Mouse (Mus musculus): ENCODE results near the gene Phlpp2. TPM values are rescaled to one million over a fixed set of nuclear protein-coding genes. Genes with fewer than 3 reads are reported as not detected.

Phlpp2 gene
- total RNA-seq, 4 experiments from 2014 or later = 3.1 to 4.8 (median 4.2) TPM

DNA sequence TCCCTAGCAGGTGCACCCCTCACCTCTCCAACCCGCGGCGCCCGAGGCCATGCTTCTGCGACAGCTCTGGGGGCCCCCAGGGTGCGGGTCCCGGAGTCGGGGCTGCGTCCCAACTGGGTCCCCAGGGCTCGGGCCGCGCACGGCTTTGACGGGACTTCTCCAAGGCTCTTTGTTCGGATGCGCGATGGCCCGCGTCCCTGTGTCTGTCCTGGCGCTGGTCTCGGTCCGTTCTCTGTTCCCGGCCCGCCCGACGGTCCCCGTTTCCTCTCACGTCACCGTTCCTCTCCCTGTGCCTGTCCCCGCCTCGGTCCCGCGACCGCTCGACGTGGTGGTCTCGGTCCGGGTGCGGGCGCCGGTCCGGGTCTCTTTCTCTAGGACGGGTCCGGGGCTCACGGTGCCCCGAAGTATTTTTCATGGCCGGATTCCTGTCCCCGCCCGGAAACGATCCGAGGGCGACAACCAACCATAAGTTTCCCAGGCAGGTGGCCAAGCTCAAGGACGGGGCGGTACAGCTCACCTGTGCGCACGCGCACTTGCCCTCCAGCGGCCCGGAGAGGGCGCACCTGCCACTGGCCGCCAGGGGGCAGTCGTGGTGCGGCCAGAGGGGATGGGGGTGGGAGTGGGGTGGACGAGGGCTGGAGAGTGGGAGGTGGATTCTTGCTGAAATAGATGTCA is 93.5 kb downstream of the Phlpp2 start, which contains the start of gene Marveld3:
Gene Marveld3 (minus strand): TSS at position 511 of the 675 bp plus-strand sequence.
- DNase-seq (ENCODE audit: low spot score) = no peak

DNA sequence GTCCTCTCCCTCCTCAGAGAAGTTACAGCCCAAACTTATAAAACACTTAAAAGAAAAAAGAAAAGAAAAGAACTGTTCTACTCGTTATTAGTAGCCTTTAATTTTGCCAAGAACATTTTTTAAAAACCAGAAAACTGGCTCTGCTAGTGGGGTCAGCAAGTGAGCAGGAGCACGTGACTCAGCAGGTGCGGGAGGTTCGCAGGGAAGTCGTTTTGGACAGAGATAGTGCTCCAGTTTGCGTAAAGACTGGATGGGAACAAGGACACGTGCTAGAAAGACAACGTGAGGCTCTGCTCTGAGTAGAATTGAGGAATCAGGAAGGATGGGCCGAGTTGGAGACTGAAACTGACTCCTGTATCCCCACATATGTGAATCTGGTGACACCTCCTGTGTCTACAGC is 94.6 kb downstream of the Phlpp2 start:
- no peak for DNase-seq (ENCODE audit: low spot score)

DNA sequence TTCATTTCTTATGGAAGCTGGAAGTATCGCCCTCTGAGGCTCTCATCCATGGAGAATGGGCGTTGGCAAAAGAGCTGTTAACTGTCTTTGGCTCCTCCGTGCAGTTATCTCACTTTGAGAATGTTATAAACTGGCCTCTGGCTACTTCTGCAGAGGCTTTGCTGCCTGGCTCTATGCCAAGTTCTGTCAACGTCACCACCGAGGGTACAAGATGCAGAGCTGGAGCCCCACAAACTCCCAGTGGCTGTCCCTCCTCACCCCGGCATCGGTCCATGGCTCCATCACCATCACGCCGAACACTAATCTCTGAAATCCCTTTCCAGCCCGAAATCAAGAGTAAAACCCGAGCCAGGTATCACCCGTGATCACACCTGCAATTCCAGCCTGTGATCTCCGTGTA is 95.1 kb downstream of the Phlpp2 start:
- DNase-seq (ENCODE audit: low spot score) = no peak

DNA sequence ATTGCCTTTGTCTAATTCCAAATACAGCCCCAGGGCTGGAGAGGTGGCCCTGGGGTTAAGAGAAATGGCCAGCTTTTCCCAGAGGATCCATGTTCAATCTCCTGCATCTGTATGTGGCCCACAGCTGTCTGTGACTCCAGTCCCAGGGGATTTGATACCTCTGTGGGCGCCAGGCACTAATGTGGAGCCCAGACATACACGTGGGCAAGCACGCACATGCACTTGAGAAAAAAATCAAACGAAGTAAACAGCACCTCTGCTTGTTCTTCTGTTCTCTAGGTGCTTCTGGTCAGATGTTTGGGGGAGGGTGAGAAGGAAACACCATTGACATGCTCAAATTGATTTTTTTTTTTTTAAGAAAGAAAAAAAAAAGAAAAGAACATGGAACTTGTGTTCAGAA is 95.8 kb downstream of the Phlpp2 start:
- no peak for DNase-seq (ENCODE audit: low spot score)

DNA sequence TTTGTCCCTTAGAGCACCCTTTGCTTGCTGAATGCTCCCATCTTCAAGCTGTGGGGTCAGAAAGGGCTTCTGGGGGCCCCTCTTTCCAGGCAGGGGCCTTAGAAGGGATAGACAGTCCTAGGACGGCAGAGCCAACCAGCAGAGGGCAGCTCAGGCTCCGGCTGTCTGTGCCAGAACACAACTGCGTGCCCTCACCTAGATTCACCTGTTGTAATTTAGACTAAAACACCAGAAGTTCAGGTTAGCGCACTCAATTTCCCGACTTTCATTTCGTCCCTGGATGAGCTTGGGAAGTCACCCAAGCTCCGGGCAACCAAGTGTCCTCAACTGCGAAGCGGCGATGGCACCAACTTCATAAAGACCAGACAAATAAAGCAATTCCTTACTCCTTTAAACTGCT is 100.5 kb downstream of the Phlpp2 start:
- DNase-seq (ENCODE audit: low spot score) = no peak

DNA sequence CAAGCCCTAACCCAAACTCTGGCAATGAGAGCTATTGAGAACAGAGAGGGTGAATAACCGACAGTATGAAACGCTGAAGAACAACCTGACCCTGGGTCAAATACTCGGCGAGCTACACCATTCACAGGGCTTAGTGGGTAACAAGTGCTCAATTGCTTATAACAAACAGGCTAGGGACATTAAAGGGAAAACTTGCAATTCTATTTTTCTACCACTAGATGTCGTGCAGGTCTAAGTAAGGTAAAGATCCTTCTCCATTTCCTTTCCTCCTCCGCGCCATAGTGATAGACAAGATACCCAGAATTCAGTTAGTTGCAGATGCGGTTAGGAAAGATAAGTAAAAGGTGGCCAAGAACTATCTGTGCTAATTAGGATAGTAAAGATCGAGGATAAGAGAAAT is 102.0 kb downstream of the Phlpp2 start:
- DNase-seq (ENCODE audit: low spot score) = no peak

DNA sequence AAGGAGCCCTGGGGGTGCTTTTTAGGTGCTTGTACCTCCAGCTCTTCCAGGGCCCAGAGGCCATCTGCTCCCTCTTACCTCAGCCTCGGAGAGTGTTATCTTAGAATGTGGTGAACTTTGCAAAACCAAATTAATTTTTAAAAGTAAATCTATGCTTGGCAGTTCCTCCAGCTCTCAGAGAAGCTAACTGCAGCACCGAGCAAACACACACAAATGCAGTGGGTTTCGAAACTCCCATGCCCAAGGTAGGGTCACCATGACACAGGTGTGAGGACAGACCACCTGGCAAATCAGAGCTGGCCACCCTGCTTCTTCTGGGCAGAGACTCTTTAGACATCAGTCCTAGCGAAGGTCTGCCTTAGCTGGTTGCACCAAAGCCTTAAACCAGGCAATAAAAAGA is 104.6 kb downstream of the Phlpp2 start:
- no peak for DNase-seq (ENCODE audit: low spot score)

DNA sequence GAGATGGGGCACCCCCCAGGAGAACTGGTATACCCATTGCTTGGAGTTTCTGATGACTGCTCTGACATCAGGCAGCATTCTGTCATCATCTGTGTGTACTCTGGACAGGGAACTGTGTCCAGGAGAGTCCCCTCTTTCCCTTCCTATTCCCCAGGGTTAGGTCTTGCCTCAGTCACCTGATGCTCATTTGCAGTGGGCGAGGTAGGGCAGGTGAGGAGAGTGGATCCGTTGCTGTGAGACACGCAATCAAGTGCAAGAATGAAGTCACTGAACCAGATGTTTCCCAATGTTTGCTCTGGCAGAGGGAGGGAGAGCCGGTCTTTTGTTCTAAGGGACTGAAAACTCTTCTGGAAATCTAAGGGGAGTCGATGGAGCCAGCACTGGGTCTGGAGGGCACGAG is 111.0 kb downstream of the Phlpp2 start:
- no peak for DNase-seq (ENCODE audit: low spot score)

DNA sequence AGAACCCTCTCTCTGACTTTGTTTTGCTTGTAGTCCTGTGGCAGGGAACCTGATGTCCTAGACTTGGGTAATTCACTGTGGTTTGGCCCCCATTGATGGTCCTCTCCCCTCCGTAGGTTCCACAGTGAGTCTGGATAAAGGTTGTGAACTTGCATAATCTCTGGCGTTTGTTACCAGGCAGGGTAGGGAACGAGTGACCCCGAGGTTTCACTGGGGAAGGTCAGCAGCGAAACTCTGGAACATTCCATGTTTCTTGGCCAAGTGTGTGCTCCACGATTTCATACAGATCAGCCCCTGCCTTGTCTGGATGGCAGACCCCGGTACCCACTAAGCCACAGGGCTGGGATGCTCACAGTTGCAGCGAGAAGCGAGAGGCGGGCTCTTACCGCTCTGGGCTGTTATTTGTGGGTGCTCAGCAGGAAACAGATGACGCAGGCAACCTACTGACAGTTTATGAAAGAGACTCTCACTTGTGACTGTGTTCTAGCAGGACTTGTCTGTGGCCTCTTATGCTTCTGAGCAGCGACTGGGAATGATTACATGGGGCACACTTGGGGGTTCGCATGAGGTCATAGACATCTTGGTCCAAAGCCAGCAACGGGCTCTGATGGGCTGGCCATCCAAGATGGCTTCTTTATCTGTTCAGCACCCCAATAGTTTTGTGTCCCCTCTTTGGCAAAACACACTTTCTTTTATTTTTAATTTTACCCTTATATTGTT is 114.2 kb downstream of the Phlpp2 start:
- no peak for DNase-seq (ENCODE audit: low spot score)

DNA sequence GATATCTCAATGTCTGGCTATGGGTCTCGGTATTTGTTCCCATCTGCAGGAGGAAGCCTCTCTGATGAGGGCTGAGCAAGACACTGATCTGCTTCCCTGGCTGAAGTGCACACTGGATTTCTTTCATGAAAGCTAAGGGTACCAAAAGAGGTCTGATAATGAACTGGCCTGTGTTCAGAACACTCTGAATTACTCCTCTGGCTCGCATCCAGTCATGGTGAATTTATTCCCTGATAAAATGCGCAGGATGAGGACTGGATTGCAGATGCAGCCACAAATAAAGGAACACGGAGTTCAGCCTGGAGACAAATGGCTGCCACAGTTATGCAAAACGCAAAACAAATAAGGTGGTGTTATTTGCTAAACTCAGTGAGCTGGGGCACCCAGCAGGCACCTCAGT is 115.6 kb downstream of the Phlpp2 start:
- no peak for DNase-seq (ENCODE audit: low spot score)

DNA sequence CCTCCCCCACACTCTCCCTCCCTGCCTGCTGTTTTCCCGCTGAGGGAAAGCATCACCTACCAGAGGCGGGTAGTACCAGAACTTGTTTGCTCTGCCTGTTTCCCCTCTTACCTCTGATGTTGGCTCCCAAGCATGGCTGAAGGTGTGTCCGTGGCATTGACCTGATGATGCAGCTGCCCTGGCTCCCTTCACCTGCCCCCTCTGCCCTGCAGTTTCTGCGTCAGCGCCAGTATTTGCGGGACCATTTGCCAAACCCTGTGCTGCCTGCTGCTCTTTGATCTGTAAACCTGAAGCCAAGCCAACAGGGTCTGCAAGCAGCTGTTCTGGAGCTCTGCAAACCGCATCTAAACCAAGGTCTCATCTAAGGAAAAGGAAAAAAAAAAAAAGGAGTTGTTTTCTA is 118.0 kb downstream of the Phlpp2 start:
- DNase-seq (ENCODE audit: low spot score) = no peak

DNA sequence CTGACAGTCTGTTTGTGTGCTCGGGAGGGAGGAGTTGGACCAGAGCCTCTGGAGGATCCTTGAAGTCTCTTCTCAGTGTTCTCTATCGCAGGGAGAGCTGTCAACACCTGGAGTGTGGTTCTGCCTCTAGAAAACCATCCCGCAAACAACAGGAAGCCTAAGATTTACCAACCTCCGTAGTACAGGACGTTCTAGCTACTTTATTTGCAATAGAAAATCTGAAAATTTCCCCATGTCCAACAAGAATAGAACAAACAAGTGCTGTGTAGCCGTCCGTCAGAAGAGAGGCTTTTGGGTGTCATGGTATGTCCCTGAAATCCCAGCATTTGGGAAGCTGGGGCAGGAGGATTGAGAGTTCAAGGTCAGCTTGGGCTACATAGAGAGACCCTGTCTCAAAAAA is 119.4 kb downstream of the Phlpp2 start:
- no peak for DNase-seq (ENCODE audit: low spot score)

DNA sequence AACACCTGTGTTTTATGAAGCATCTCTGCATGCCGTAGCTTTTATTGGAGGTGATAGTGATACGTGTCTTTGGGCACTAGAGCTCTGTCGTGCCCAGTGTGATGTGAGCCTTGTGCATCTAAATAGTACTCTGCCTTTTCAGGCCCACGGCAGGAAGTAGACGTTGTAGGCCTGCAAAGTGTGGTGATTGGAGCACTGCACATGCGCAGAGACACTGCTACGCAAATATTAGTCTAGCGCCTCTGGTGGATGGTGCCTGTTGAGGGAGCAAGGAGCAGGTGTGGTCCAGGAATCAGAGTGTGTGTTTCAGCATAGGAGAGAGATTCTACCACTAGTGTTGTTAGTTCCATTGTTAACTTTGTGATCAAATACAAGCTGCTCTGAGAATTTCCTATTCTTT is 120.8 kb downstream of the Phlpp2 start:
- DNase-seq (ENCODE audit: low spot score) = no peak

DNA sequence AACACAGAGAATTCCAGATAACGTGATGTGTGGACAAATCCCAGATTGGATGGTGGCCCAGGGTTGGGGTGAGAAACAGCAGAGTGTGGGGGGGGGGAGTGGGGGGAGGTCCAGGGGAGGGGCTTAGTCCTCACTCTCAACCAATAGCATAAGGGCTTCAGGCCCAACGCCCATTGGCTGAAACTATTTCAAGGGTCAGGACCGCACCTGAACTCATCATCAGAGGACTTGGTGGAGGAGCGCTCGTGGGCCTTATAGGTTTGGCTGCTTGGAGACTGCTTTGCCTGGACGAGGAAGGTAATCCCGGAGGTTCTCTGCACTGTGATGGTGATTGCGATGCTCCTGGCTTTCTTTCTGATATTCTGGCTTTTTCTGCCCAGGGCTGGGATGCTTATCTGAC is 121.9 kb downstream of the Phlpp2 start, which contains the start of gene Tat:
Gene Tat (plus strand): TSS at position 214 of the 400 bp plus-strand sequence.
- no peak for DNase-seq (ENCODE audit: low spot score)

DNA sequence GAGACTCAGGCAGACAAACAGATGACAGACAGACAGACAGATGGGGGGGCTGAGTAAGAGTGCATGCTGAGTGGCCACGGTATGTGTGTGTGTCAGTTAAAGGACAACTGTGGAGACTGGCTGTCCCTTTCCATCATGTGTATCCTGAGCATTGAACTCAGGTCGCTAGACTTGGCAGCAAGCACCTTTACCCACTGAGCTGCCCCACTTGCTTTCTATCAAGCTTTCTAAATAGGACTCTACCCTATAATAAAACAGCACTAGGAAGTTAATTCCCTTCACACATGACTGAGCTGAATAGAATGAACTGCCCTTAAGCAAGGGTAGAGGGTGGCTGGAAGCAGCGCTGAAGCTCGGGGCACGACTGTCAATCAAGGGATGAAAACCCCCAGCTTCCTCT is 123.8 kb downstream of the Phlpp2 start:
- no peak for DNase-seq (ENCODE audit: low spot score)

DNA sequence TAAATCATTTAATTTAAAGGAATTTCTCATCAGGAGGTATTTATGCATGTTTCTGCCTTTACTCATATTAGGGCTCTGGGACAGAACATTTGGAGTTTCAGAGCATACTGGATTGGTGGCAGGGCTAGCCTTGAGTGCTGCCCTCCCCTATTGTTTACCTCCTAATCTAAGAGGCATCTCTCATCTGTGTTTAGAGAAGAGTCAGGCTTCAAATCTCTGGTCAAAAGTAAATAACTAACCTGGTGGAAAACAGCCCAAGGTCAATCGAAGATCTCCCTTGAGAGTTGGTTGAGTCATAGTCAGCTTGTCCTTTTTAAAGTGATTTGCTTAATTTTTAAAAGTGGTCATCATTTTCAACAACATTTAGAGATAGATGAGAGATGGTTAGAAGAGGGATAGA is 124.6 kb downstream of the Phlpp2 start:
- no peak for DNase-seq (ENCODE audit: low spot score)

Other genes starting within 250 kb of the Phlpp2 start
- 10 to 100 TPM; 33.9 to 41.2 (median 36.1) TPM for gene Ist1, start 175.3 kb upstream of the Phlpp2 start, total RNA-seq (2022)
- gene Zfp821, start 163.0 kb upstream of the Phlpp2 start, total RNA-seq (2022) = 1 to 10 TPM; 4.8 to 7.4 (median 6.3) TPM
- gene Atxn1l, start 130.8 kb upstream of the Phlpp2 start, total RNA-seq (2022) = 10 to 100 TPM; 17.9 to 21.0 (median 20.1) TPM
- gene Ap1g1, start 90.0 kb upstream of the Phlpp2 start, total RNA-seq (2022) = 10 to 100 TPM; 30.2 to 37.5 (median 35.7) TPM
- under 1 TPM in 2 of 4 experiments, not detected in 2; 0.17 to 0.53 TPM for gene Marveld3, start 93.7 kb downstream of the Phlpp2 start, total RNA-seq (2022)
- 1 to 10 TPM in 1 of 4 experiments, under 1 TPM in 3; 0.14 to 2.0 (median 0.41) TPM for gene Tat, start 121.9 kb downstream of the Phlpp2 start, total RNA-seq (2022)
- 1 to 10 TPM; 2.2 to 7.2 (median 3.2) TPM for gene Chst4, start 171.2 kb downstream of the Phlpp2 start, total RNA-seq (2022)
- gene Zfp612, start 211.2 kb downstream of the Phlpp2 start, total RNA-seq (2022) = 1 to 10 TPM; 5.7 to 9.3 (median 7.7) TPM
- not detected for gene Gm21964, start 232.7 kb downstream of the Phlpp2 start, total RNA-seq (2022)
- not detected for gene Gm17720, start 234.2 kb downstream of the Phlpp2 start, total RNA-seq (2022)

Measured in heart, adult 8-10 months (tissue).